Mouse (Mus musculus) small intestine, adult 2 months (tissue): Measurements from ENCODE around the gene Acot7.

Experiments
- CTCF ChIP-seq: fragments of 200-500 bp; IDR thresholded peaks from 2 replicates; pipeline ENCODE4 v1.5.1; 2012; ENCODE audit warnings: low read depth, mild to moderate bottlenecking, control low read depth, inconsistent platforms, low read length, moderate library complexity, mixed read lengths; ENCODE audit not compliant: insufficient replicate concordance, insufficient read length; ENCODE audit errors: extremely low read depth
- POLR2A ChIP-seq: fragments of 200-500 bp; IDR thresholded peaks from 2 replicates; pipeline ENCODE4 v1.6.1; 2012; ENCODE audit warnings: low read depth, mild to moderate bottlenecking, control low read depth, inconsistent platforms, low read length, moderate library complexity

GRCm38 (mm10) chr4:152133213-152133612, 44.7 kb upstream of the Acot7 start:
- TF ChIP-seq POLR2A (no peak), CTCF (no peak)
